Mouse (Mus musculus) midbrain, embryonic 10.5 days (tissue): Measurements from ENCODE around the gene Nipal4. TPM values are rescaled to one million over a fixed set of nuclear protein-coding genes. Genes with fewer than 3 reads are reported as not detected.

Source experiments
- DNase-seq: peaks from one replicate; pipeline ENCODE4 v3.0.0-alpha.2; 2017; ENCODE audit warnings: low spot score
- H3K27ac ChIP-seq: fragments of 300-500 bp; sonication (generic); replicated peaks from 2 replicates; pipeline ENCODE4 v1.5.1; 2016; ENCODE audit warnings: mild to moderate bottlenecking
- H3K27me3 ChIP-seq: fragments of 300-500 bp; sonication (generic); 2 replicates; pipeline ENCODE4 v1.6.1; 2016; ENCODE audit warnings: low read depth, mild to moderate bottlenecking; ENCODE audit not compliant: poor library complexity, severe bottlenecking
- H3K36me3 ChIP-seq: fragments of 300-500 bp; sonication (generic); 2 replicates; pipeline ENCODE4 v1.6.1; 2016; ENCODE audit warnings: mild to moderate bottlenecking, moderate library complexity
- H3K4me1 ChIP-seq: fragments of 300-500 bp; sonication (generic); 2 replicates; pipeline ENCODE4 v1.6.1; 2016
- H3K4me3 ChIP-seq: fragments of 300-500 bp; sonication (generic); 2 replicates; pipeline ENCODE4 v1.5.1; 2016; ENCODE audit warnings: mild to moderate bottlenecking, moderate library complexity
- H3K9me3 ChIP-seq: fragments of 300-500 bp; sonication (generic); replicated peaks from 2 replicates; pipeline ENCODE4 v1.6.1; 2016; ENCODE audit warnings: mild to moderate bottlenecking
- WGBS: fragments of 180-500 bp; shearing (Covaris S2); methylation state at CpG from one replicate; pipeline ENCODE4 v1.1.7; 2016; 5-methylcytosine and 5-hydroxymethylcytosine counted together
- polyA plus RNA-seq: library from polyadenylated mRNA; unstranded; fragments of >200 nt; fragmentation: Nextera tagmentation; extraction: Ambion mirVana; gene quantifications from 2 replicates; pipeline ENCODE4 v1.2.1, GENCODE M21; 2016

The Nipal4 gene
- polyA plus RNA-seq, 1 experiment from 2014 or later, result 1.00 TPM

DNA sequence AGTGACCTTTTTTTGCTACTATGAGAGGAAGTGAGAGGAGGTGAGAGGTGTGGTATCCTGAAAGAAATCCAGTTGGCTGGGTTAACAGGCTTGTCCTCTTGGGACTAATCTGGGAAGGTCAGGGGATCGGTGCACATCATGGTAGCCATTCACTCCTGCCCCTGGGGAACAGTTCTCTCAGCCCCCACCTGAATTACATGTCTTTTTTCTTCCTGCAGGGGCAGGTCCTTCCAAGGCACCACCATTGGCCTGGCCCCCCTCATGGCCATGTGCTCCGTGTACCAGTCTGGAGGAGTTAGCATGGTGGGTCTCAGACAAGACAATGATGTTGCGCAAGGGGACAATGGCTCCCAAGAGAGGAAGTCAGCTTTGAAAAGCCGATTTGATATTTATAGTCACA is 43.4 kb downstream of the Nipal4 start:
- Histone ChIP-seq H3K27ac (no peak overlapping the region), H3K4me1 (0 out of 2 replicates have a peak, but pooled peaks cover 3% of the 10 kb centered on the region), H3K9me3 (no peaks in the 10 kb centered on the region), H3K27me3 (no peaks in the 10 kb centered on the region), H3K4me3 (no peak overlapping the region), H3K36me3 (no peaks in the 10 kb centered on the region)
- 92% methylated on average over 4 of the region's 4 CpGs for WGBS
- no peak for DNase-seq

DNA sequence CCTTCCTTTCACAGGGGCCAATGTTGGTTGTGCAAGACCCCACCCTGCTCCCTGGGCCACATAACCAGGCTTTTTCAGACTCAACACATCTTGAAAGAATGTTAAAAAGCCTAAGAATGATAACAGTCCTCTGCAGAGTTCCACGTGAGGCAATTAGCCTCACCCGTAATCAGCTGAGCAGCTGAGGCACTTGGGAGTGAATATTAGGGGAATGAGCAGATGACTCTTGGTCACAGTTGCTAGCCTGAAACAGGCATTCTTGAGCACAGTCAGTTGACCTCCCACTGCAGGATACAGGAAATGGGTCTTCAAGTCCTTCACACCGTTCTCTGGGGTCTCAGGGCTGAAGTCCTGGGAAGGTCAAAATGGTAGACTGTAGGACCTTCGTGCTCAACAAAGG is 44.6 kb downstream of the Nipal4 start:
- no peak overlapping the region for H3K27ac ChIP-seq
- H3K9me3 ChIP-seq, result no peaks in the 10 kb centered on the region
- DNase-seq, result no peak
- H3K4me3 ChIP-seq, result no peak overlapping the region
- no peaks in the 10 kb centered on the region for H3K36me3 ChIP-seq
- no peaks in the 10 kb centered on the region for H3K4me1 ChIP-seq
- H3K27me3 ChIP-seq, result no peaks in the 10 kb centered on the region
- WGBS, result 90% methylated on average over 4 of the region's 4 CpGs

DNA sequence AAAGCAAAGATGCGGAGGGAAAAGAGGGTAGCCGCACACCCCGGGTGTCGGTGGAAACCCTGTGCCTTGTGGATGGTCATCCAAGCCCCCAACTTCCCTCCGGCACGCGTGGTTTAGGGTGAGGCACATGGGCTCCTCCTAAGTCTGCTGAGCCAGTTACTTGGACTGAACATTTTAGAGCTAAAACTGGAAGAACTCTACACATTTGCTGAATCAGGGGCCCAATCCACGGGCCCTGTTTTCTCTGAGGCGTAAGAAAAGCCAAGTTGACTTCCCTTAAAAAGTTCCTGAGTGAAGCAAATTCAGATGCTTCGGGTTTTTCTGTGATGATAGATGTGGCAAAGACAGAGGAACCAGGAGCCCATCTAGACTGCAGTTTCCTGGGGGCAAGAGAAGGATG is 46.2 kb downstream of the Nipal4 start:
- H3K27ac ChIP-seq, result no peak overlapping the region
- no peaks in the 10 kb centered on the region for H3K9me3 ChIP-seq
- no peak overlapping the region for H3K4me3 ChIP-seq
- WGBS, result 90% methylated on average over 10 of the region's 10 CpGs
- H3K36me3 ChIP-seq, result no peaks in the 10 kb centered on the region
- DNase-seq, result no peak
- no peaks in the 10 kb centered on the region for H3K4me1 ChIP-seq
- H3K27me3 ChIP-seq, result no peaks in the 10 kb centered on the region

DNA sequence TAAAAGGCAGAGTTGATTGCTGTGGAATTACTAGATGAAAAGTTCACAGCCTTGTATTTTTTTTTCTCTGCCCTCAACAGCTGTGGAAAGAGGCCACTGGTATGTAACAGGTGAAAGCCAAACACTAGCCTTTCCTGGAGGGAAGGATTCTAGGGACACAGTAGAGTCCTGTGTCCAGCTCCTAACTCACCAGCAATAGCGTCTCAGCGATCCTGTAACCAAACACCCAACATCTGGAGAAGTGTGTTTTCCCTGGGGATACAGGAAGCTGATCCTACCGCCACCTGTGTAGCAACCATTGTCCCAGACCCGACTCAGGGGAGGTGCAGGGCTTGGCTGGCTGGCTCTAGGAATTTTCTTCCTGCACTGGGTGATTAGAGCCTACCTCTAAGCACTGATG is 46.7 kb downstream of the Nipal4 start:
- no peaks in the 10 kb centered on the region for H3K27me3 ChIP-seq
- H3K4me1 ChIP-seq, result no peaks in the 10 kb centered on the region
- 30% methylated on average over 4 of the region's 4 CpGs for WGBS
- H3K9me3 ChIP-seq, result no peaks in the 10 kb centered on the region
- no peaks in the 10 kb centered on the region for H3K36me3 ChIP-seq
- H3K4me3 ChIP-seq, result no peak overlapping the region
- DNase-seq, result no peak
- H3K27ac ChIP-seq, result no peak overlapping the region

DNA sequence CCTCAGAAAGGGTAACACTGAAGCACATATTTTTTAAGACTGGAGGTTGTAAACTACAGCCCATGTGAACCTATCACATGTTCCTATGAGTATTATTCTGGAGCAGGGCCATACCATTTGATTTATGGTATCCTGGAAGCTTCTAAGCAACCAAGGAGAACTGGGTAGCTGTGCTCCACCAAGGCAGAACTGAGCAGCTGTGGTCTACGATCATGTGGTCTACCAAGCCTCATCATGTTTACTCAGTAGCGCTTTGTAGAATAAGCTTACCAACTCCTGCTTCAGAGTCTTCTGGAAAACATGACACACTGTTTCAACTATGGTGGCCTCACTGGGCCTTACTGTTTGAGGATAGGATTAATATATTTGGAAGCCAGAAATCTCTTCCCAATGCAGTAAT is 49.8 kb downstream of the Nipal4 start:
- no peak for DNase-seq
- Histone ChIP-seq H3K4me3 (no peak overlapping the region), H3K9me3 (no peaks in the 10 kb centered on the region), H3K27me3 (no peaks in the 10 kb centered on the region), H3K36me3 (no peaks in the 10 kb centered on the region), H3K4me1 (no peaks in the 10 kb centered on the region), H3K27ac (no peak overlapping the region)
- 93% methylated on average over 2 of the region's 2 CpGs for WGBS

DNA sequence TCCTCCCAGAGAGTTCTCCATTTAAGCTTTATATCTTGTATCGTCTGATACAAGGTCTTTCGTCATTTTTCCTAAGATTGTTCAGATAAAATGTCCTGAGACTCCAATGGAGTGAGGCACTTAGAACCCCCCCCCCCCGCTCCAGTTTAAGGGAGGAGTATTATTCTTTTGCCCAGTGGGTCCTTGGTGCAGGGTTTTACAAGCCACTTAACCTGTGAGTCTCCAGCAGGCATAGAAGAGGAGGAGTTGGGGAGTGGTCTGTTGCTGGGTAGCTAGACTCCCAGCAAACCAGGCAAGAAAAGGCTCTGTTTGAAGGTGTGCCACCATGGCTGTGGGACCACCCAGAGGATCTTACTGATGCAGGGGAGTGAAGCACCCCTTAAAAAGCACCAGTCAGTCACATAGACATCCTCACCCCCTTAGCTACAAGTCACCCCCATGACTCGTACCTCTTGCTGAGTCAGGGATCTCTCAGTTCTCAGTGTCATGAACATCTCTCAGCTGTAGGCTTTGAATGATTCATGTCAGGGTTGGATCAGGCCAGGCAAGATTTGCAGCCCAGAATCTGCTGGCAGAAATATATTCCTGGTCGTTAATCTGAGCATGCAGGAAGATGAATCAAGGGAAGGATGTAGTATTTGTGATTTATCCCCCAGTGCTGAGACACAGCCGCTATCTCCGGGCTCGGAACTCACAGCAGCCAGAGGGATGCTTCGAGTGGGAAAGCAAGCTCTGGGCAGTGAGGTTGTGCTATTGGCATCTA is 50.7 kb downstream of the Nipal4 start:
- Histone ChIP-seq H3K36me3 (no peaks in the 10 kb centered on the region), H3K4me1 (no peaks in the 10 kb centered on the region), H3K27ac (no peak overlapping the region), H3K27me3 (no peaks in the 10 kb centered on the region), H3K9me3 (no peaks in the 10 kb centered on the region), H3K4me3 (no peak overlapping the region)
- WGBS, result 88% methylated on average over 9 of the region's 9 CpGs
- no peak for DNase-seq

DNA sequence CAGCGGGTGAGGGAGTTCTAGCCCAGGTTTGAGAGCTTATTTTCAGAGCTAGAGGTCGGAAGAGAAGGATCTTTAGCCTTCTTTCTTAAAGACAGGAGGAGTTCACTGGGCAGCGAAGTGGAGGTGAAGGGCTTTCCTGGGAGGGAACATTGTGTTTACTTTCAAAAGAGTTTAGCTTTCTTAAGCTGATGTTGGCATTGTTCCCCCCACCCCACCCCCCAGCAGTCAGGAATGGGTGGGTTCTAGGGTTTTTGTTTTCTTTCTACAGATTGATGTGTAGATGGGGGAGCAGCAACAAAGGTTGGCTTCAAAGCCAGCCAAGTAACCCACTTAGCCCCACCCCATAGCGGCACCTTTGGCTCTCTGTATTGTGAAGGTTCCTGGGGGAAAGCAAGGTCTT is 51.3 kb downstream of the Nipal4 start:
- Histone ChIP-seq H3K36me3 (no peaks in the 10 kb centered on the region), H3K27me3 (no peaks in the 10 kb centered on the region), H3K4me1 (no peaks in the 10 kb centered on the region), H3K27ac (no peak overlapping the region), H3K9me3 (no peaks in the 10 kb centered on the region), H3K4me3 (no peak overlapping the region)
- DNase-seq, result no peak
- 66% methylated on average over 4 of the region's 4 CpGs for WGBS

DNA sequence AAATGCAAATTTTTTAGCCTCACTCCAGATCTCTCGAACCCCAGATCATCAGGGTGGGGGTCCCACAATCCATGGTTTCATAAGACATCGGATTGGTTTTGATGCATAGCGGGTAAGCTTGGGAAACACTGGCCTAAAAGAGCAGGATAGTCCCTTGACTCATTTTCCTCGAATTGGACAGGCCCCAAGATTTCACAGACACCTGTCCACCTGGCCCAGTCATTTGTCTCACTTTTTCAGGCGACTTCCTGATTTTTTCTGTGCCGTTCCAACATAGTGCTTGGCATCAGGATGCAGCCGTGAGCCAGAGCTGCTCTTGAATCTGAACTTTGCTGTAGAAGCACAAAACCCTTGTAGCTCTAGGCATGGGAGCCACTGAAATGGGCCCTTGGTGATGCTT is 52.1 kb downstream of the Nipal4 start:
- Histone ChIP-seq H3K4me3 (no peak overlapping the region), H3K9me3 (no peaks in the 10 kb centered on the region), H3K27ac (no peak overlapping the region), H3K4me1 (no peaks in the 10 kb centered on the region), H3K27me3 (no peaks in the 10 kb centered on the region), H3K36me3 (no peaks in the 10 kb centered on the region)
- no peak for DNase-seq
- 89% methylated on average over 7 of the region's 7 CpGs for WGBS

DNA sequence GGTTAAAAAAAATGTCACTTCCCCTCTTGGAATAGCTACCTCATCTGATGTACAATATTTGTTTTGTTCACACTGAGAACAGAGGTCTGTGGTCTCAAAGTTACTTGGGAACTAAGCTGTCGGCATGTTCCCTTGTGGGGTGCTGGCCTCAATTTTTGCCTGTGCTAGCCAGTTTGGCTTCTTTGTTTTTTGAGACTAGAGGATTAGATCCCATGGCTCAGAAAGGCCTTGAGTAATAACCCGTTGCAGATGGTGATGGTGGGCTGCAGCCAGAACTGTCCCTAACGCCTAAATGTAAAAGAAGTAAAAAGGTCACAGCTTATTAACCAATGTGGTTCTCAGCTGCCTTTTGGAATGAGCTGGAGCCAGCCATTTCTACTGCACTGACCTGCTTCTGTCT is 53.1 kb downstream of the Nipal4 start:
- H3K4me3 ChIP-seq, result no peak overlapping the region
- 87% methylated on average over 3 of the region's 3 CpGs for WGBS
- H3K36me3 ChIP-seq, result no peaks in the 10 kb centered on the region
- no peak for DNase-seq
- H3K9me3 ChIP-seq, result no peaks in the 10 kb centered on the region
- H3K4me1 ChIP-seq, result no peaks in the 10 kb centered on the region
- no peak overlapping the region for H3K27ac ChIP-seq
- H3K27me3 ChIP-seq, result no peaks in the 10 kb centered on the region

DNA sequence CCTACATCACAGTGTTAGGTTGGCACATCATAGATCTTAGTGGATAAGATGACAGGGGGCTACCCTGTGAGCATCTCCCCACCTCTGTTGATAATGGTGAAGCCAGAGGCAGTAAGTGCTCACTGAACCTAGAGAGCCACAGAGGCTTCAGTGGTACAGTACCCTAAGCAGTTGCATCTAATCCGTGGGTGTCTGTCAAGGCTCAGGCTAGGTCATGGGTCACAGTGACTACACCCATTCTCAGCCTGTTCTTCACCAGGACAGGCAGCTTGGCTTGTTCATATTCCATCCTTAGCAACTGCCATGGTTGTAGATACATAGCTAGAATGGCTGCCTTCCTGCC is 55.4 kb downstream of the Nipal4 start:
- no peak for DNase-seq
- H3K4me3 ChIP-seq, result no peak overlapping the region
- H3K27ac ChIP-seq, result no peak overlapping the region
- H3K4me1 ChIP-seq, result no peaks in the 10 kb centered on the region
- H3K36me3 ChIP-seq, result no peaks in the 10 kb centered on the region
- H3K9me3 ChIP-seq, result no peaks in the 10 kb centered on the region
- WGBS, result 96% methylated on average over 1 of the region's 1 CpGs
- H3K27me3 ChIP-seq, result no peaks in the 10 kb centered on the region

DNA sequence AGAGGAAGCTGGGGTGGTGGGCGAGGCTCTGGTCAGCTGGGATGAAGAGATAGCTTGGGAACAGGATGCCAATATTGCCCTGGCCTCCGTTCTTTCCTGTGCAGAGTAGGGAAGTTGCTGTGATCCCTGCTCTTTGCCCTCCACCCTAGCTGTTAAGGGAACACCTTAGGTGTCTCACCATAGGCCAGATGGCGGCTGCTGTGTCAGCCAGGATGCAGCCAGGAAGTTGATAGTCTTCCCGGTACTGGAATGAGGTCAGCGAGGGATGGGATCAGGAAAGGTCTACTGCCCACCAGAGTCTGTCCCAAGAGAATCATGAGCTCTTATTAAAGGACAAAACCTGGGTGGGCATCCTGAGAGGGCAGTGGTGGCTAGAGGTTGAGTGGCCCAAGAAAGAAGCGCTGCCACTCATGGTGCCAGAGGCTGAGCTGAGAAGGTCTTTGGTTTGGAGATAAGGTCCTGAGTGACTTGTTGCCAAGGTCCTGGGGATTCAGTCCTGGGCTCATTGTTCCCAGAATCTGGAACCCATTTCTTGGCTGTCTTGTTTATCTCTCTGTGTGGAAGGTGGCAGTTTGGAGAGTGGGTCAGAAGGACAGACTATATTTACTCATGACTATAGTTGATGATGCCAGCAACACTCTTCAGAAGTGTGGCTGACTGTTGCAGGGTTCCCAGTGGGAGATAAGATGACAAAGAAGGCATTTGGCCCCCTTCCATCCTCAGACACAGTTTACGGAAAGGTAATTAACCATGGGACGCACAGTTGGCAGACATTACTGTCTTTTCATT is 56.0 kb downstream of the Nipal4 start:
- Histone ChIP-seq H3K36me3 (no peaks in the 10 kb centered on the region), H3K9me3 (no peaks in the 10 kb centered on the region), H3K27ac (no peak overlapping the region), H3K4me3 (no peak overlapping the region), H3K27me3 (no peaks in the 10 kb centered on the region), H3K4me1 (no peaks in the 10 kb centered on the region)
- WGBS, result 92% methylated on average over 8 of the region's 8 CpGs
- no peak for DNase-seq

DNA sequence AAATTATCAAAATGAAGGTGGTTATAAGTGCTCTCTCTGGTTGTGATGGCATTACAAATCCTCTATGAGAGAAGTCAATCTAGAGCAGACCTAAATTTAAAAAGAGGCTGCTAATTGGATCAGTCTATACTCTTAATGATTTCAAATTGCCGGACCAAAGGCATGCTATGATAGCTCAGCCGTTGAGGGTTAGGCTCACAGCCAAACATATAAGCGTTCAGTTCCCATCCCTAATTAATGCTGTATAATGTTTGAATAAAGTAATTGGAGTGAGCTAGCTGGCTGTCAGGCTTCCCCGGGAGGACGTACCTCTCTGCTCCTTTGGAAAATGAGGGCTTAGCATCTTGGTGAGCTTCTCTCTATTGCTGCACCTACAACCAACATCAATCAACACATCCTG is 57.1 kb downstream of the Nipal4 start:
- Histone ChIP-seq H3K9me3 (no peaks in the 10 kb centered on the region), H3K4me1 (no peaks in the 10 kb centered on the region), H3K27ac (no peak overlapping the region), H3K36me3 (no peaks in the 10 kb centered on the region), H3K27me3 (no peaks in the 10 kb centered on the region), H3K4me3 (no peak overlapping the region)
- no peak for DNase-seq
- 94% methylated on average over 5 of the region's 5 CpGs for WGBS

DNA sequence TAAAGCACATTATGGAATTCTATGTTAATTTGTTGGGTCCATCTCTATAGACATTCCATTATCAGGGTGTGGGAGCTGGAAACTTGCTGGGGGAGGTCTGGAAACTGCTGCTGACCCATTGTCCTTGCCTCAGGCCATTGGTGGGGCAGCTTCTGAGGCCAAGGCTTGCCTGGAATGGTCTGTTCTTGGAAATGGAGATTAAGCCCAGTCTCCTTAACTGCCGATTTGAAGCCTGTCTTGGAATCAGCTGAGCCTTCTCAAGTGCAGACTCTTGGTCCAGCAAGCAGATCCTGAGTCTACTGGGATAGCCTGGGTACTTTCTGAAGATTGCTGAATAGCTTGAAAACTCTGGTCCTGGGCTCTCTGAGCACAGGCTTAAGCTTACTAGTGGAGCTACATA is 59.3 kb downstream of the Nipal4 start:
- Histone ChIP-seq H3K27ac (no peak overlapping the region), H3K4me1 (no peaks in the 10 kb centered on the region), H3K4me3 (no peak overlapping the region), H3K9me3 (no peaks in the 10 kb centered on the region), H3K36me3 (no peaks in the 10 kb centered on the region), H3K27me3 (no peaks in the 10 kb centered on the region)
- no peak for DNase-seq
- 85% methylated on average over 1 of the region's 1 CpGs for WGBS
